Mouse (Mus musculus) heart, adult 8-10 months (tissue): ENCODE data around the gene Elane. TPM values are rescaled to one million over a fixed set of nuclear protein-coding genes. Genes with fewer than 3 reads are reported as not detected.

Experiments used
- DNase-seq: peaks from one replicate; pipeline ENCODE4 v3.0.0; 2022; ENCODE audit warnings: low spot score
- total RNA-seq, 4 experiments: library from RNA; stranded (reverse); gene quantifications; 2 replicates each; pipeline ENCODE4 v1.2.4; 2022

Elane gene
- total RNA-seq, 4 experiments from 2014 or later: 0.57 TPM; not detected in 3

DNA sequence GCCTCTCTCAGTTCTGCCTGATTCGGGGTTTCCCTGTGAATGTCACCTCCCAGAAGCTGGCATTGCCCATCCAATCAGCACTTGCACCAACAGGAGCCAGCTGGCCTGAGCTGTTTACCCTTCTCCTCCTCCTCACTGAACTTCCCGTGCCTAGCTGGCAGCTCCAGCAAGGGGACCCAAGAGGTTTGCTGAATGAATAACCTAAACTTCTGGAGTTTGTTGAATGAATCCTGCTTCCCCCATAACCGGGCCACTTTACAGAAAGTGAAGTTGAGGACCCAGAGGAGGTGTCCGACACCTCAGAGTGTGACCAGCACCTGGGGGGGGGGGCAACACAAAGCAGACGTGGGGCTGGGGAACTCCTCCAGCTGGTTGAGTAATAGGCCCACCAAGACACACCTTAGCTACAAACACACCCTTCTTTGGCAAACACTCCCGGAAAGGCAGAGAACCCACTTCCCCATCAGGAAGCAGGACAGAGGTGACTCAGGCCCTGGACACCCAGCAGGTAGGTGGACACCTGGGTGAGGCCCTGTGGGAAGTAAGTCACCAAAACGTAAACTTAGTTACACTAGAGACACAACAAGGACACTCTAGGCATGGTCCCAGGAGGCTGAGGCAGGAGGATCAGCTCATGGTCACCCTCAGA is 29.0 kb downstream of the Elane start:
- DNase-seq: no peak

DNA sequence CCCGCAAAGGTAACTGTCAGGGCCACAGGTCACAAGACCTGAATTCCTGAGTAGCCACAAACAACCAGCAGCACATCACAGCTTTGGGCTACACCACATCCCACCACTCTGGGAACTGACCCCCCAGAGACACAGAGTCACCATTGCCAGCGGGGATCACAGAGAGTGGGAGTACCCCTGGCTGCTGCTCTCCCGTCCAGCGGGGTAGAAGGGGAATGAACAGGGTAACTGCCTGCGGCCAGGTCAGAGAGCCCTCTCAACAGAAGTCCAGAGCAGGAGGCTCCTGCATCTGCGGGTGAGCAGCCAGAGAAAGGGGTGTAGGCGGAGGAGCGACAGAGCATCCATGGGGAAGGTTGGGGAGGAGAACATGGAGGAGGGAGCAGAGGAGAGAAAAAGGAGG is 30.0 kb downstream of the Elane start:
- DNase-seq: no peak

DNA sequence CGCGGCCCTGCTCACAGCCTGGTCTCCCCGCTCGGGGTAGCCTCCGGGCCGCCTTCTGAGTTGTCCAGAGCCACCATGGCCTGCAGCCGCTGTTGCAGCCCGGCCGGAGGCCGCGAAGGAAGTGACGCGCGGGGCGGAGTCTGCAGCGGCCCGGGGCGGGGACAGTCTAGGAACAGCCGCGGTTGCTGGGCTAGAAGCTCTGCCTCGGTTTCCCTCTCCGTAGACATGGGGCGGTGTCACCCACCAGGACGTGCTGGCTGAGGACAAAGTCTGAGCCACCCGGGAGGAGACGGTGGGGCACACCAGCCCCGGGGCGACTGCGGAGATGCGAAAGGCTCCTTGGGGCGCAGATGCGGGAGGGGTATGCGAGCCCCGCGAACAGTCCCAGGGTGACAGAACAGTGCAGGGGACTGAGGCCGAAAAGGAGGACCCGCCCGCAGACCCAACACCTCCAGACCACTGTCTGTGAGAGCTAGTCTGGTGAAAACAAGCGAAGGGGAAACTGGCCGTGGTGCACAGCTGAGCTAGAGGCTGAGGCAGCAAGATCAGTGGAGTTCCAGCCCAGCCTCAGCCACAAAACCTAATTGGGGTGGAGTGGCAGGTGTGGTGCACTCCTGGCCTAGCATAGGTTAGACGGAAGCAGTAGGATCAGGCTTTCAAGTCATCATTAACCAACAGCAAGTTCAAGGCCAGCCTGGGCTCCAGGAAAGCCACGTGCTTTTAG is 30.9 kb downstream of the Elane start, which contains the start of gene Kiss1r:
Gene Kiss1r (plus strand): TSS at position 164 of the 724 bp plus-strand sequence.
- peak; percentile 87 for DNase-seq

DNA sequence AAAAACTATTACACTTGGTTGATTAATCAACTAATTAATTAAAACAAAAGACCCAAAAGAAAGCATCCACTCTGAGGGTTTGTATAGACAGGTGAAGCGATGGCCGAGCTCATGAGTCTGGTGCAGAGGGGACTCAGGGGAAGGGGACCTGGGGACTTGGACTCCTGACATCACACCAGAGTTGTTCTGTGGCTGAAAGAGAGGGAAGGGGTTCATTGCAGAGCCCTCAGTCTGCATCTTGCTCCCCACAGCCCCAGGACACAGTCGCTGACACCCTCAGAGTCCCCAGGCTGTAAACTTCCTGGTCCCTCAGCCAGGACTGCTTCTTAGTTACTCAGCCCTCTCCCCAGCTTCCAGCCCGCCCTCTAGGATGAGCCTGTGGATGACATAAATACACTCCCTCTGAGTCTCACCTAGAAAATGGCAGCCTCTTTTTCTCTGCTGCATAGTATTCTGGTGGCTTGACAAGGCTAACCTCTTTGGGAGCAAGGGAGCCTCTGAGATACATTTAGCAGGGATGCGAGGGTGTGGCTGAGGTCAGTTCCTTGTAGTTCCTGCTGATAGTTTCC is 31.6 kb downstream of the Elane start:
- DNase-seq: no peak

DNA sequence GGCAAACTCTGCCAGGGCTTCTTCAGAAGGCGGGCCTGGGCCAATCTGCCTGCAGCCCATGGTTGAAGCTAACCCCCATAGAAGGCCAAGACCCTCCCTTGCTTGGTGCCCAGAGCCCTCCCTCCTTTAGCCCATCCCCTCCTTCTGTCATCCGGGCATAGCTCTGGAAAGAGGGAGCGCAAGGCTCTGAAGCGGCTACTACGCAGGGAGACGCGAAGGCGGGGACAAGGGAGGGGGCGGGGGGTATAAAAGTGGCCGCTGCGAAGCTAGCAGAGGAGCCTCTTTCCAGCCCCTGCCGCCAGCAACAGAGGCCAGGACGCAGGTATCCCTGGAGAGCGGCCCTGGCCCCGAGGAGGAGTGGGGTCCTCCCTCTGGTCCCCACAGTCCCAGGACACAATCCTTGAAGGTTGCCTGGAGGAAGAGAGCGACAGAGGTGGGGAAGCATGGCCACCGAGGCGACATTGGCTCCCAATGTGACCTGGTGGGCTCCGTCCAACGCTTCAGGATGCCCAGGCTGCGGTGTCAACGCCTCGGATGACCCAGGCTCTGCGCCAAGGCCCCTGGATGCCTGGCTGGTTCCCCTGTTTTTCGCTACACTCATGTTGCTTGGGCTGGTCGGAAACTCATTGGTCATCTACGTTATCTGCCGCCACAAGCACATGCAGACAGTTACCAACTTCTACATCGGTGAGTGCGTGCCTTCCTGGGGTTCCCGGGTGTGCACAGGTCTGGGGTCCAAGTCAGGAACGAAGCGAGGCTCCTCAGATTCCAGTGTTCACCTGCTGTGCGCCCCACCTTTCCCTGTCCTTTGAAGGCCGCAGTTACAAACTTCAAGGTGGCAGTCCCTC is 32.4 kb downstream of the Elane start:
- DNase-seq: no peak

DNA sequence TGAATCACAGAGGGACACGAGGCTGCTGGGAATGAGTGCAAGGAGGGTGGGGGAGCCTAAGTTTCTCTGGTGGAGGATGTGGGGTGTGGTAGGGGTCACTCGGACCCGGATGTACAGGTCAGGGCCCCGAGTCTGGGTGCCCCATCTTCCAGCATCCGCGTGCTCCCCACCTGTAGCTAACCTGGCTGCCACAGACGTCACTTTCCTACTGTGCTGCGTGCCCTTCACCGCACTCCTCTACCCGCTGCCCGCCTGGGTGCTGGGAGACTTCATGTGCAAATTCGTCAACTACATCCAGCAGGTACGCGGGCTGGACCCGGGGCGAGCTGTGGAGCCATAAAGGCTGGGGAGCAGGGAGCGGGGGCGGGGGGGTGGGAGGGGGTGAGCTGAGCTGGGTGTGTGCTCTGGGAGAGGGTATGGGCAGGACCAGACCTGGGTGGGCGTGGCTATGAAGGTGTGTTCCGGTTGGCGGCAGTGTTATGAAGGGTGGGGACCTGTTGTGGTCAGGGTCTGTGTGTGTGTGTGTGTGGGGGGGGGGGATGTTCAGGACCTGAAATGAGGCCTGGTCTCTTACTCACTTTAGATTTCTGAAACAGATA is 33.3 kb downstream of the Elane start:
- DNase-seq: no peak

DNA sequence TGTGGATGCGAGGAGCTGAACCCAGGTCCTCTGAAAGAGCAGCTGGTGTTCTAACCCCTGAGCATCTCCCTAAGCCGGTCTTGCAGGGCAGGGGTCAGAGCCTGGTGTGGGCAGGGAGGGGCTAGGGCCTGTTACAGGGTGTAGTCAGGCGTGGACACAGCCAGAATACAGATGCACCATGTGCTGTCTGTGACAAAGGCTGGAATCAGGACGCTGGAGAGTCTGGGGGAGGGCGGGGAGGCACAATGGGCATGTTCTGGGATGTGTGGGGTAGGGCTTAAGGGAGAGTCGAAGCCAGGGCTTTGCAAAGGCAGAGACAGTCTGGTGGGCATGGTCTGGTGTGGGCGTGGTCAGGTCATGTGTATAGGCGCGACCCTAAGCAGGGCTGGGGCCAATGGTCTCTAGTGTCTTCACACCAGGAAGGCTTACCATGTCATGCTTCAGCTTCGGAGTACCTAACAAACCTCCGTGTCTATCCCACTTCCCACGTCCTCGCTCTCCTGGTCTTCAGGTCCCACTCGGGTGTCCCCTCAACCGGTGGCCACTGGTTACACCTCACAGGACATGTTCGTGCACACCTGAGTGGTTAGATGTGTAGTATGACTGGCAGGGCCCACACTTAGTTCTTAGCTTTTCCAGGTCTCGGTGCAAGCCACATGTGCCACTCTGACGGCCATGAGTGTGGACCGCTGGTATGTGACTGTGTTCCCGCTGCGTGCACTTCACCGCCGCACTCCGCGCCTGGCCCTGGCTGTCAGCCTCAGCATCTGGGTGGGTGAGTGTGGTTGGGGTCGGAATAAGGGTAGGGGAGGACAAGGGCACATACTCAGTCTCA is 34.2 kb downstream of the Elane start:
- no peak for DNase-seq

DNA sequence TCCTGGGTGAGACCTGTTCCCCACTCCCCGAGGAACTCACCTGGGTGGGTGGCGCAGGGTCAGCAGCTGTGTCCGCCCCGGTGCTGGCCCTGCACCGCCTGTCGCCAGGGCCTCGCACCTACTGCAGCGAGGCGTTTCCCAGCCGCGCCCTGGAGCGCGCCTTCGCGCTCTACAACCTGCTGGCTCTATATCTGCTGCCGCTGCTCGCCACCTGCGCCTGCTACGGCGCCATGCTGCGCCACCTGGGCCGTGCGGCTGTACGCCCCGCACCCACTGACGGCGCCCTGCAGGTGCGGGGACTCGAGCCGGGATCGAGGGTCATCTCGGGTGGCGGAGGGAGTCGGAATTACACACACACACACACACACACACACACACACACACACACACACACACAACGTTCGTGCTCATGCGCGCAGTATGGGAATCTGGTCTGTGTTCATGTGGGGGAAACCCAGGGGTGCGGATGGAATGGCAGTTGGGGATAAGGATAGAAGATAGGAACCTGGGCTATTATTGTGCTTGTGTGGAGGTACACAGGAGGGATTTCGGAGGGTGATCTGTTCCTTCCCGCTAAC is 35.0 kb downstream of the Elane start, which contains the start of gene R3hdm4:
Gene R3hdm4 (minus strand): TSS at position 251 of the 578 bp plus-strand sequence.
- no peak for DNase-seq

DNA sequence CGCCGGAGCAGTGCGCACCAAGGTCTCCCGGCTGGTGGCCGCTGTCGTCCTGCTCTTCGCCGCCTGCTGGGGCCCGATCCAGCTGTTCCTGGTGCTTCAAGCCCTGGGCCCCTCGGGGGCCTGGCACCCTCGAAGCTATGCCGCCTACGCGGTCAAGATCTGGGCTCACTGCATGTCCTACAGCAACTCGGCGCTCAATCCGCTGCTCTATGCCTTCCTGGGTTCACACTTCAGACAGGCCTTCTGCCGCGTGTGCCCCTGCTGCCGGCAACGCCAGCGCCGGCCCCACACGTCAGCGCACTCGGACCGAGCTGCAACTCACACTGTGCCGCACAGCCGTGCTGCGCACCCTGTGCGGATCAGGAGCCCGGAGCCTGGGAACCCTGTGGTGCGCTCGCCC is 35.5 kb downstream of the Elane start:
- DNase-seq: no peak

DNA sequence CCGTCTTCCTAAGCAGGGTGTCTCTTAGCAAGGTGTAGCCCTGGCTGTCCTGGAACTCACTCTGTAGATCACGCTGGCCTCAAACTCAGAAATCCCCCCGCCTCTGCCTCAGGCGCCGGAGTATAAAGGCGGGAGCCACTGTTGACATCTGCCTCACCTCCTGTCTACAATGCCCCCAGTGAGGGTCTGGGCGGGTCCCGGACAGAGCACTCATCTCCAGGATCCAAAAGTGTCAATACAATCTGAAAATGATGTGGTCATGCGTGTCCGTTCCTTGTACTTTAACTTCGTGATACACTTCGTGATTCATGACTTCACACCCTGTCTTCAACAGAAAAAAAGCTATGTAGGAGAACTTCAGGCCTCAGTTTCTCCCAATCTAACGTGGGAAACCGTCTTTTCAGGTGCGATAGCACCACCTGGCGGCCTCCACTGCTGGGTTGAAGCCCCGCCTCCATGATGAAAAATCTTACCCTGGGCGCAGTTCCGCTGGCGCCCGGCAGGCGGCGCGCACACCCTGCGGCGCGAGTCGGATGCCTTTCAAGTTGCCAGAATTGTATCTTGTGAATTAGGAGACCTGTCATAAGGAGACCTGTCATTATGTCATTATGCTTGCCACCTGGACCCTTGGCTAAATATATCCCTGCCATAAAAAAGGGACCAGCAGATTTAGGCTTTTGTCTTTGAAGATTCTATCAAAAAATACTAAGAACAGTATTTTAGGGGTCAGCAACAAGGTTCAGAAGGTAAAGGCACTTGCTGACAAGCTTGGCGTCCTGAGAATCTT is 39.1 kb downstream of the Elane start:
- DNase-seq: peak; percentile 96

DNA sequence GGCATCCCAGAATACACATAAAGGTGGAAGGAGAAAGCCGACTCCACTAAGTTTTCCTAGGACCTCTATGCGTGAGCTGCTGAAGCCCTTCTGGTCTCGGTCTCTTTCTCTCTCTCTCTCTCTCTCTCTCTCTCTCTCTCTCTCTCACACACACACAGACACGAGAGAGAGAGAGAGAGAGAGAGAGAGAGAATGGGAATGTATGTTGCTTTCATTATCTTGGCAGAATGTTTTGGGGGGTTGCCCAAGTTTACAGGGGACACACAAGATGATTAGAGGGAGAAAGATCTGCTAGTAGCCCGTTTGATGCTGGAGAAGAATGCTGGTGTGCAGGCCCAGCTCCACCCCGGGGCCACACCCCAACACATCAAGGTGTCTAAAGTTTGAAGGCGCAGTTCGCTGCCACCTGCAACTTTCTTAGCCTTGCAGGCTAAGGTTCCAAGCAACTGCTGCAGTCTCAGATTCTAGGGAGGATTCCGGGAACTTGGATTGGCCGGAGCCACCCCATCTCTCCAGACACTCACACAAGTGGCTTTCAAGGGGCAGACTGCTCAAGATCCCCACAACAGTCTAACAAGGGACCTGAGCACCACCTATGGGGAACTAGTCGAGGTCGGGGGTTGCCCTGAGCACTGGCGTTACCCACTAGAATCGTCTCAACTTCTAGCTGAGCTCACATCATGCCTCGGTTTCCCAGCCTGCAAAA is 39.9 kb downstream of the Elane start:
- DNase-seq: no peak

DNA sequence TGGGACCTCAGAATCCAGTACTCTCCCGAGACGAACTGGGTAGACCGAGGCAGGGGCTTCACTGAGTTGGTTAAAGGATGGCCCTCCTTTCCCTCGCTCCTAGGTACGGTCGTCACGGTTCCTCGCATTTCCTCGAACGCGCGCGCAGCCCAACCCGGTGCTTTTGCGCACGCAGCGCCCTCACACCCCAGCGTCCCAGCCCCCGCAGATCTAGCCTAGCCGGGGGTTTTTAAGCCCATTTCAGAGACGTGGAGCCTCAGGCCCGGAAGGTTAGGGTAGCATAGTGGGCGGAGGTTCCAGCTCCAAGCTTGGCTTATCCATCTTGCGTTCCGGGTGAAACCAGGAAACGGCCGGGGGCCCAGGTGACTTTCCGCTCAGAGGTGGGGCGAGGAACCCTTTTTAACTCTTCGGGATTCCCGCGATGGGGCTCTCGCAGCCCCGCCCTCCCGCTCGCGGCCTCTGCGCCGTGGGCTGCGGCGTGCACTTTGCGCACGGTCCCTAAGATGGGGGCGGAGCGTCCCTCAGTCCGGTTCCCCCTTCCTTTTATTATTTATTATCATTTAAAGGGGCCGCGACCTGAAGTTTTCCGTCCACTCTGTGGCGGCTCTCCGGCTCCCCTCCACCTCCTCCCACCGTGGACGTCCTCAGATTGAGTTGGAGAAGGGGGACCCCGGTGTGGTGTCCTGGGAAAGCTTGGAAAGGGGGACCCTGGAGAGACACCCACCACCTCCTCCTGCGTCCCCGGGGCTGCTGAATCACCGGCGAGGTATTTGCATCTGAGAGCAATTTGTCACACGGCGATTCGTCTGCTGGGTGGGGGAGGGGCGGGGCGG is 40.7 kb downstream of the Elane start, which contains the start of gene Arid3a:
Gene Arid3a (plus strand): TSS at position 553 of the 833 bp plus-strand sequence.
- DNase-seq: peak; percentile 90

DNA sequence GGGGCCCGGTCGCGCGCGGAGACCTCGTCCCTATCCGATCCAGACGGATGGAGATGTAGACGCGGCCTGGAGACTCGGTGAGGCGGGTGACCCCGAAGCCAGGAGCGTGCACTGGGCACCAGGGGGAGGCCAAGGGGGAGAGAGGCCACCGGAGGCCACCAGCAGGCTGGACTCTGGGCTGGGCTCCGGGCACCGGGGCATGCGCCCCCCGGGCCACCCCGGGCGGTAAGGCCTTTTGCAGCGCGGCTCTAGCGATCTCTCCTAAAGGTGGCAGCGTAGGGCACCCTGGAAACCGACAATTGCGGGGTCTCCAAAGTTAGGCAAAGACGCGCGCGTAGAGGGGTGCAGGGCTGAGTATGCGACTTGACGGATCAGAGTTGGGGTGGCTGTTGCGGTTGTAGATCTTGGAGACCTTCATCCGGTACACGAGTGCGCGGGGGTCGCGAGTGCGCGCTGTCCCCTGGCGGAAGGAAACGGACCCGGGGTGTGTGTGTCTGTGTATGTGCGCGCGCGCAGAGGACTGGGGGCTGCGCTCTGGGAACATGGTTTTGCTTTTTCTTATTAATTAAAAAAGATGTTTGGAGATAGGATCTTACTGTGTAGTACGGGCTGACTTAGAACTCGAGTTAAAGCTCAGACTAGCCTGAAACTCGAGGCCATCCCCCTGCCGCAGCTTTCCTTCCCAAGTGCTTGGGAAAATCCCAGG is 41.4 kb downstream of the Elane start:
- no peak for DNase-seq

DNA sequence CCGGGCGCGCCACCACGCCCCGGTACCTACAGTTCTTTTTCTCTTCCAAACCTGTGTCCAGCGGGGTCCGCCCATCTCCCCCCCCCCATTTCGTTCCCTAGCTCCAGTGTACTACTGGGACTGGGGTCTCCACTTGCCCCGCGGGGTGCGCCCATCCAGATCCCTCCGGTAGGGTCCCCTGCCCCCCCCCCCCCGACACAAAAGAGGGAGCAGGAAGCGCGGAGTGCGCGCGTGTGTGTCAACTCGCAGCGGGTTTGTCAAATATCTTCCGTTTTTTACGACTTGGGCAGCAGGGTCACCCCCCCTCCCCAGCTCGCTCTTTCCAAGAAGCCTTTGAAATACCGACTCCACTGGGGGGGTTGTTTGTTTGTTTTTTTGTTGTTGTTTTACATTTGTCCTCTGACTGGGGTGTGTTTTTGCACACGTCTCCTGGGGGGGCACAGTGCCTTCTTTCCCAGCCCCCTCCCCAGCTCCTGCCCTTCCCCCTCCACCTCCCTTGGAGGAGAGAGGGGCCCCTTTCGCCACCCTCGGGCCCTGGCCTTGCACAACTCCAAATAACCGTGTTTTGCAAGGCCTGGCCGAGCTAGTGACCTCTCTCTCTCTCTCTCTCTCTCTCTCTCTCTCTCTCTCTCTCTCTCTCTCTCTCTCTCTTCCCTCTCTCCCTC is 42.1 kb downstream of the Elane start:
- no peak for DNase-seq

DNA sequence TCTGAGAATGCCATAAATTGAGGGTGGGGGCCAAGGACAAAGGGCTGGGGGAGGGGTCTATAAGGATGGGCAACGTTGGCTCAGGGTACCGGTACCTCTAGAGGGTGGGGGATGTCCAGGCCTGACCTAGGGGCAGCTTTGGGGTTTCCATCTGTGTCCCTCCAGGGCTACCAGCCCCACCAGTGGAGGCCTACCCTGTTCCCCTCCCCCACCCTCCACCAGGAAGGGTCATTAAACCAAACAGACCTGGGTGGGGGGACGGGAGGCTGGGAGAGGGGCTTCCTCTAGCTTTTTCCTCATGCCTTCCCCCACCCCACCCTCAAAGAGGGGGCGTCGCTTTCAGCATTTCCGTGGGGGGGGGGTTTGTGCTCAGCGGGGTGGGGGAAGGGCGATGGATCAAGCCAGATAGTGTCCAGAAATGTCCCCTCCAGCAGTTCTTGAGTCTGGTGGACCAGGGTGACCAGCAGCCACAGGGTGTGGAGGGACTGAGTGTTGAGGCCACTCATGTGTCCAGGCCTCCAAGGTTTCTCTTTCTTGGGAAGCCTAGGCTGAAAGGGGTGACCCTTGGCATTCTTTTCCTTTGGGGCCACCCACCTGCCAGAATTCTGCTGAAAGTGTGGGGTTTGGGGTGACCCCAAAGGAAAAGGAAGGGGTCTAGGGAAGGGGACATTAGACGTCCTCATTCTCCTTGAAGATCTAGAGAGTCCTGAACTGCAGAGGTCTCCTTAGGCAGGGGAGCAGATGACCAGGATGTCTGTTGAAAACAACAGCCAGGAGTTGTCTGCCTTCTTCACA is 43.1 kb downstream of the Elane start:
- no peak for DNase-seq
